In genomic region chr16:18805746-18806145, GRCm38 (mm10) we compare ENCODE assay signal across 28 mouse cellular contexts. TPM values are rescaled to one million over a fixed set of nuclear protein-coding genes. Genes with fewer than 3 reads are reported as not detected.
DNase-seq lines count a peak whose midpoint lies in the region; ATAC-seq lines count a peak whose summit lies in the region.
"Had no signal": no experiment of that assay in that cellular context is flagged by ENCODE, and none has a peak within 500 bp of the region (broad histone marks: within the 10 kb centered on the region; RNA-seq: fewer than 3 reads in every experiment).

No protein-coding gene starts in this region.

- H3K27me3 ChIP-seq in hindbrain, embryonic 16.5 days (replicated peaks; ENCODE audit: control insufficient read depth, insufficient read depth, low read length) = no peaks in the 10 kb centered on the region
- H3K27me3 ChIP-seq in hindbrain, embryonic 13.5 days = no peaks in the 10 kb centered on the region
- H3K27me3 ChIP-seq: heart, embryonic 12.5 days; limb, embryonic 12.5 days; neural tube, embryonic 15.5 days had no signal

- no peak overlapping the region for H3K4me2 ChIP-seq in hindbrain, embryonic 16.5 days (ENCODE audit: low read length)
- H3K4me2 ChIP-seq in hindbrain, embryonic 13.5 days = no peak overlapping the region
- H3K4me2 ChIP-seq: heart, embryonic 12.5 days; limb, embryonic 12.5 days; liver, embryonic 11.5 days; neural tube, embryonic 15.5 days had no signal

- ATAC-seq in hindbrain, embryonic 16.5 days = 0 out of 2 replicates have a peak, but pooled peaks have one; percentile 34
- no peak for ATAC-seq in hindbrain, embryonic 13.5 days (ENCODE audit: low FRiP score)
- ATAC-seq: forebrain, postnatal 0 days; inflammation-experienced regulatory T-cells, adult 6 months; liver, postnatal 0 days; lung, postnatal 0 days had no signal

- H3K9me3 ChIP-seq in hindbrain, embryonic 16.5 days (ENCODE audit: control insufficient read depth, low read length) = no peaks in the 10 kb centered on the region
- no peaks in the 10 kb centered on the region for H3K9me3 ChIP-seq in hindbrain, embryonic 13.5 days
- H3K9me3 ChIP-seq: heart, embryonic 12.5 days; limb, embryonic 12.5 days; midbrain, embryonic 10.5 days; neural tube, embryonic 15.5 days had no signal

- H3K4me3 ChIP-seq in hindbrain, embryonic 16.5 days (ENCODE audit: low read length) = no peak overlapping the region
- no peak overlapping the region for H3K4me3 ChIP-seq in hindbrain, embryonic 13.5 days
- H3K4me3 ChIP-seq: heart, embryonic 12.5 days; hindbrain, embryonic 10.5 days; layer of hippocampus, adult 2 months; limb, embryonic 12.5 days; midbrain, embryonic 10.5 days; neural tube, embryonic 15.5 days had no signal

- no peaks in the 10 kb centered on the region for H3K4me1 ChIP-seq in hindbrain, embryonic 16.5 days (ENCODE audit: control insufficient read depth, insufficient read depth, low read depth, low read length)
- peaks cover under 1% of the 10 kb centered on the region for H3K4me1 ChIP-seq in hindbrain, embryonic 13.5 days (replicated peaks)
- H3K4me1 ChIP-seq: neural tube, embryonic 15.5 days had no signal

- peaks cover 4% of the 10 kb centered on the region for H3K36me3 ChIP-seq in hindbrain, embryonic 16.5 days (ENCODE audit: control insufficient read depth, insufficient read depth, low read length)
- H3K36me3 ChIP-seq in hindbrain, embryonic 13.5 days = peaks cover 11% of the 10 kb centered on the region
- H3K36me3 ChIP-seq: neural tube, embryonic 15.5 days had no signal

- no peak overlapping the region for H3K9ac ChIP-seq in hindbrain, embryonic 16.5 days (ENCODE audit: low read depth, low read length)
- no peak overlapping the region for H3K9ac ChIP-seq in hindbrain, embryonic 13.5 days
- H3K9ac ChIP-seq: forebrain, postnatal 0 days; heart, embryonic 12.5 days; limb, embryonic 12.5 days; liver, postnatal 0 days; neural tube, embryonic 15.5 days had no signal

- peak; percentile 32 to 38 for DNase-seq in kidney, postnatal 36 days
- DNase-seq in kidney, postnatal 4 days = no peak
- DNase-seq in adrenal gland, postnatal 10 days = peak; percentile 51
- peak; percentile 62 for DNase-seq in testis, postnatal 14 days (ENCODE audit: low spot score)
- DNase-seq in cerebellum, adult 9-10 months = no peak
- DNase-seq: cerebellum, adult 11 months; cerebellum, postnatal 10 days; forebrain, postnatal 0 days; gastrocnemius, postnatal 14 days; heart, postnatal 10 days; liver, postnatal 0 days; right cerebral cortex, postnatal 25 days; spleen, adult 18-20 months; thymus, postnatal 25 days had no signal

- no peak overlapping the region for H3K27ac ChIP-seq in hindbrain, embryonic 16.5 days (ENCODE audit: low read depth, low read length)
- no peak overlapping the region for H3K27ac ChIP-seq in hindbrain, embryonic 13.5 days
- H3K27ac ChIP-seq: hindbrain, embryonic 10.5 days; layer of hippocampus, adult 2 months; limb, embryonic 12.5 days; midbrain, embryonic 10.5 days; neural tube, embryonic 15.5 days had no signal

- 88% methylated on average over 2 of the region's 2 CpGs for WGBS in hindbrain, embryonic 16.5 days
- WGBS in hindbrain, embryonic 13.5 days = 97% methylated on average over 2 of the region's 2 CpGs

RNA-seq across cellular contexts. Expression of gene Ufd1, which starts 5.8 kb away (rescaled TPM):
- polyA plus RNA-seq in hindbrain, embryonic 16.5 days (2015; fragmentation: Nextera tagmentation; extraction: Ambion mirVana) = 100 and 104 TPM in 2 replicates
- polyA plus RNA-seq in hindbrain, embryonic 13.5 days (2015; fragmentation: Nextera tagmentation; extraction: Ambion mirVana) = 109 and 118 TPM in 2 replicates
- 10 to 100 TPM; 90.3 to 91.3 TPM for total RNA-seq in adrenal gland, postnatal 10 days (2021)

RNA-seq across cellular contexts. Expression of gene Cdc45, which starts 6.0 kb away (rescaled TPM):
- 9.6 and 10.7 TPM in 2 replicates for polyA plus RNA-seq in hindbrain, embryonic 16.5 days (2015; fragmentation: Nextera tagmentation; extraction: Ambion mirVana)
- 11.3 and 12.3 TPM in 2 replicates for polyA plus RNA-seq in hindbrain, embryonic 13.5 days (2015; fragmentation: Nextera tagmentation; extraction: Ambion mirVana)
- total RNA-seq in adrenal gland, postnatal 10 days (2021) = 10 to 100 TPM; 12.9 to 14.6 TPM

RNA-seq across cellular contexts. Expression of gene Cldn5, which starts 29.1 kb away (rescaled TPM):
- 124 and 125 TPM in 2 replicates for polyA plus RNA-seq in hindbrain, embryonic 16.5 days (2015; fragmentation: Nextera tagmentation; extraction: Ambion mirVana)
- polyA plus RNA-seq in hindbrain, embryonic 13.5 days (2015; fragmentation: Nextera tagmentation; extraction: Ambion mirVana) = 87.2 and 94.4 TPM in 2 replicates
- total RNA-seq in adrenal gland, postnatal 10 days (2021) = 100 to 1,000 TPM in 1 of 2 experiments, 10 to 100 TPM in 1; 98.7 to 118 TPM
- polyA plus RNA-seq: inflammation-experienced regulatory T-cells, adult 6 months had no signal

RNA-seq across cellular contexts. Expression of gene 2510002D24Rik, which starts 30.6 kb away (rescaled TPM):
- 46.0 and 49.1 TPM in 2 replicates for polyA plus RNA-seq in hindbrain, embryonic 16.5 days (2015; fragmentation: Nextera tagmentation; extraction: Ambion mirVana)
- polyA plus RNA-seq in hindbrain, embryonic 13.5 days (2015; fragmentation: Nextera tagmentation; extraction: Ambion mirVana) = 34.0 and 41.2 TPM in 2 replicates
- total RNA-seq in adrenal gland, postnatal 10 days (2021) = 10 to 100 TPM; 17.9 to 24.1 TPM

RNA-seq across cellular contexts. Expression of gene Gm28539, which starts 30.6 kb away (rescaled TPM):
- not detected in 2 replicates for polyA plus RNA-seq in hindbrain, embryonic 16.5 days (2015; fragmentation: Nextera tagmentation; extraction: Ambion mirVana)
- polyA plus RNA-seq in hindbrain, embryonic 13.5 days (2015; fragmentation: Nextera tagmentation; extraction: Ambion mirVana) = not detected in 2 replicates
- under 1 TPM; 0.39 to 0.70 TPM for total RNA-seq in adrenal gland, postnatal 10 days (2021)
- total RNA-seq: forebrain, postnatal 0 days had no signal
- polyA plus RNA-seq: embryonic facial prominence, embryonic 11.5 days; forebrain, embryonic 11.5 days; forebrain, postnatal 0 days; heart, embryonic 12.5 days; hindbrain, embryonic 10.5 days; inflammation-experienced regulatory T-cells, adult 6 months; kidney, embryonic 16.5 days; limb, embryonic 12.5 days; liver, postnatal 0 days; lung, postnatal 0 days; midbrain, embryonic 10.5 days had no signal

Comparison
In these comparisons a context has a peak if more than half of its experiments do, and no peak if none do; other contexts are left out.
1. DNase-seq: peak in kidney, postnatal 36 days (2 of 2), adrenal gland, postnatal 10 days (single experiment) and testis, postnatal 14 days (single experiment); none in kidney, postnatal 4 days (0 of 2) and cerebellum, adult 9-10 months (single experiment).